Mouse (Mus musculus): ENCODE measurements around the gene Llph. TPM values are rescaled to one million over a fixed set of nuclear protein-coding genes. Genes with fewer than 3 reads are reported as not detected.

Gene Llph
- polyA plus RNA-seq, 1 experiment, result 26.9 TPM

DNA sequence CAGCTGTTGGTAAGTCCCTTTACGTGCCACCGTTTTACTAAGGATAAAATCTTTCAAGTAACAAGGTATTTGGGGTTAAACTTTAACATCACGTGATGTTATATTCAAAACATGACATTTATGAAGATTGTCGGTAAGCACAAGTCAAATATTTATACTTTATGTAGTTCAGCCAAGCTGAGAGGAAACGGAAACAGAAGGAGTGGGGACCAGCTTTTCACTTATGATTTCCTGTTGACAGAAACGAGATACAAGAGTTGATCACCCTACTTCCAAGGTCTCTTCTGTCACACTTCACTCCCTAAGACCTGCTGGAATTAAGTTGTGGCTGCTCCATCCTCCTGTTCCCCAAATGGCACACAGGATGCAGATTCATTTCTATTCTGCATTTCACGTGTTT is 6.1 kb upstream of the Llph start:
- no peak for DNase-seq (ENCODE audit: low read depth)
- TF ChIP-seq POLR2A (IDR thresholded peaks at IDR 0.05; ENCODE audit: borderline replicate concordance, extremely low read depth, insufficient read depth, insufficient read length, poor library complexity, severe bottlenecking), result no peak
- no peak for TF ChIP-seq CTCF (IDR thresholded peaks at IDR 0.05; ENCODE audit: borderline replicate concordance, extremely low read depth, insufficient read depth, insufficient read length)

DNA sequence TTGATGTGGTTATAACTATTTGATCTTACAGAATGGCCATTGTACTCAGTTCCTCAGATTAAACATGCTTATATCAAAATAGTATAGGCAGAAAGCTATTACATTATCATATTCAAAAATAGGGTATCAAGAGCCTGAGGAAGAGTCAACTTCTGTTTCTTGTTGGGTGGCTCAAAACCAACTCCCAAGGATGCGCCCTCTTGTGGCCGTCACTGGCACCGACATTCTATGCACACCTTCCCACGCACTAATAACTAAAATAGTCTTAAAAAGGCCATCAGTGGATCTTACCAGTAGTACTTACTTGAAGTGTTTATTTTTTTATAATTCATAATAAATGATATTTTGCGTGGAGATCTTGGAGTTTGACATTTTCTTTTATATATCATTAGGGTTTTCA is 4.8 kb downstream of the Llph start:
- TF ChIP-seq POLR2A (IDR thresholded peaks at IDR 0.05; ENCODE audit: borderline replicate concordance, extremely low read depth, insufficient read depth, insufficient read length, poor library complexity, severe bottlenecking) (no peak), CTCF (IDR thresholded peaks at IDR 0.05; ENCODE audit: borderline replicate concordance, extremely low read depth, insufficient read depth, insufficient read length) (peak; percentile 87)

GRCm38 (mm10) chr10:120233655-120234367 is 6.9 kb downstream of the Llph start:
- peak; percentile 88 for DNase-seq (ENCODE audit: low read depth)
- TF ChIP-seq POLR2A (IDR thresholded peaks at IDR 0.05; ENCODE audit: borderline replicate concordance, extremely low read depth, insufficient read depth, insufficient read length, poor library complexity, severe bottlenecking), result no peak
- peak; percentile 80; the same call in 1 of the 2 replicates for TF ChIP-seq CTCF (IDR thresholded peaks at IDR 0.05; ENCODE audit: borderline replicate concordance, extremely low read depth, insufficient read depth, insufficient read length)

More for the DNA sequence above, 4.8 kb downstream of the Llph start:
- DNase-seq (ENCODE audit: low read depth), result peak; percentile 73

- DNase-seq (ENCODE audit: low read depth), result no peak
- TF ChIP-seq POLR2A (IDR thresholded peaks at IDR 0.05; ENCODE audit: borderline replicate concordance, extremely low read depth, insufficient read depth, insufficient read length, poor library complexity, severe bottlenecking), result no peak
- TF ChIP-seq CTCF (IDR thresholded peaks at IDR 0.05; ENCODE audit: borderline replicate concordance, extremely low read depth, insufficient read depth, insufficient read length), result no peak
These were observed 10.0 kb downstream of the Llph start for GRCm38 (mm10) chr10:120236855-120237254.

GRCm38 (mm10) chr10:120238241-120238640 is 11.4 kb downstream of the Llph start:
- DNase-seq (ENCODE audit: low read depth), result no peak
- TF ChIP-seq POLR2A (IDR thresholded peaks at IDR 0.05; ENCODE audit: borderline replicate concordance, extremely low read depth, insufficient read depth, insufficient read length, poor library complexity, severe bottlenecking) (no peak), CTCF (IDR thresholded peaks at IDR 0.05; ENCODE audit: borderline replicate concordance, extremely low read depth, insufficient read depth, insufficient read length) (no peak)

GRCm38 (mm10) chr10:120239476-120239875 is 12.6 kb downstream of the Llph start:
- TF ChIP-seq POLR2A (IDR thresholded peaks at IDR 0.05; ENCODE audit: borderline replicate concordance, extremely low read depth, insufficient read depth, insufficient read length, poor library complexity, severe bottlenecking), result no peak
- no peak for TF ChIP-seq CTCF (IDR thresholded peaks at IDR 0.05; ENCODE audit: borderline replicate concordance, extremely low read depth, insufficient read depth, insufficient read length)
- DNase-seq (ENCODE audit: low read depth), result no peak

GRCm38 (mm10) chr10:120242421-120242820 is 15.6 kb downstream of the Llph start:
- no peak for DNase-seq (ENCODE audit: low read depth)
- no peak for TF ChIP-seq CTCF (IDR thresholded peaks at IDR 0.05; ENCODE audit: borderline replicate concordance, extremely low read depth, insufficient read depth, insufficient read length)
- TF ChIP-seq POLR2A (IDR thresholded peaks at IDR 0.05; ENCODE audit: borderline replicate concordance, extremely low read depth, insufficient read depth, insufficient read length, poor library complexity, severe bottlenecking), result no peak

GRCm38 (mm10) chr10:120245681-120246080 is 18.8 kb downstream of the Llph start:
- DNase-seq (ENCODE audit: low read depth), result no peak
- TF ChIP-seq CTCF (IDR thresholded peaks at IDR 0.05; ENCODE audit: borderline replicate concordance, extremely low read depth, insufficient read depth, insufficient read length) (no peak), POLR2A (IDR thresholded peaks at IDR 0.05; ENCODE audit: borderline replicate concordance, extremely low read depth, insufficient read depth, insufficient read length, poor library complexity, severe bottlenecking) (no peak)

GRCm38 (mm10) chr10:120246994-120247750 is 20.3 kb downstream of the Llph start:
- TF ChIP-seq POLR2A (IDR thresholded peaks at IDR 0.05; ENCODE audit: borderline replicate concordance, extremely low read depth, insufficient read depth, insufficient read length, poor library complexity, severe bottlenecking) (no peak), CTCF (IDR thresholded peaks at IDR 0.05; ENCODE audit: borderline replicate concordance, extremely low read depth, insufficient read depth, insufficient read length) (peak; percentile 65; the same call in 1 of the 2 replicates)

DNA sequence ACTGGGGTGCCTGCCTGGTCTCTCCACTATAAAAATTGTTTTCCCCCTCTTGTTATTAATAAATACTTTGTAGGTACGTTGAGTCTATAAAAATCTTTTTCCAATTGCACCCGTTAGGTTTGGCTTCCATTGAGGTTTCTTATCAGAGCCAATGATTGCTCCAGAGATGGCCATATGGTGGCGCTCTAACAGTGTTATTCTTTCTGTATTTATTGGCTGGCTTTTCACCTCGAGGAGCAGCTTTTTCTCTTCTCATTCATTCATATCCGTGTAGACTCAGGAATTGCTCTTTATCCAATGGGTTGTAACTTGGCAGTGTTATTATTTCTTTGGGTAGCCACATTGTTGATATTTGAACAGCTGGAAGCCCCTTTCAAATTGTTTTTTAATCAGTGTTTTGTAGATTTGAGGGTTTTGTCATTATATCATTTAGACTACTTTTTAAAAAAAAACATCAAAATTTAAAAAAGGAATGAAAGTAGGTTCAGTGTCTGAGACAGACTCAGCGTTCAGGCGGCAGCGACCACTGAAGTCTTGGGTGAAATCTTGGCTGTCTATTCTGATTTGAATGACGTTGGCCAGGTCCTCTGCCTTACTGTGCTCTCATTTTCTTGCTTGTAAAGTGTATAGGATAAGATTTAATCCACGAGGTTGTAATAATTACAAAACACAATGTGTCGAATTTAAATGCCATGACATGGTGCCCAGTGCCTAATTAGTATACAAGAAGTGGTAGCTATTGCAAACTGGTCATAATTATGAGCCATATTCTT is 24.2 kb downstream of the Llph start:
- peak; percentile 16; the same call in 1 of the 2 replicates for TF ChIP-seq CTCF (IDR thresholded peaks at IDR 0.05; ENCODE audit: borderline replicate concordance, extremely low read depth, insufficient read depth, insufficient read length)
- no peak for TF ChIP-seq POLR2A (IDR thresholded peaks at IDR 0.05; ENCODE audit: borderline replicate concordance, extremely low read depth, insufficient read depth, insufficient read length, poor library complexity, severe bottlenecking)
- no peak for DNase-seq (ENCODE audit: low read depth)

More at GRCm38 (mm10) chr10:120246994-120247750, 20.3 kb downstream of the Llph start:
- peak; percentile 87 for DNase-seq (ENCODE audit: low read depth)

GRCm38 (mm10) chr10:120251791-120252190 is 24.9 kb downstream of the Llph start:
- no peak for TF ChIP-seq CTCF (IDR thresholded peaks at IDR 0.05; ENCODE audit: borderline replicate concordance, extremely low read depth, insufficient read depth, insufficient read length)
- TF ChIP-seq POLR2A (IDR thresholded peaks at IDR 0.05; ENCODE audit: borderline replicate concordance, extremely low read depth, insufficient read depth, insufficient read length, poor library complexity, severe bottlenecking), result no peak
- DNase-seq (ENCODE audit: low read depth), result no peak
